Mouse (Mus musculus): ENCODE measurements around the gene Fmo1. TPM values are rescaled to one million over a fixed set of nuclear protein-coding genes. Genes with fewer than 3 reads are reported as not detected.
"Not testable (repeated sequence)": the region's sequence is repeated elsewhere in the genome, so short reads cannot be mapped to it uniquely, and the experiment has no call there.

Fmo1 gene
- total RNA-seq, 2 experiments from 2014 or later, result 11.4 to 16.4 TPM

DNA sequence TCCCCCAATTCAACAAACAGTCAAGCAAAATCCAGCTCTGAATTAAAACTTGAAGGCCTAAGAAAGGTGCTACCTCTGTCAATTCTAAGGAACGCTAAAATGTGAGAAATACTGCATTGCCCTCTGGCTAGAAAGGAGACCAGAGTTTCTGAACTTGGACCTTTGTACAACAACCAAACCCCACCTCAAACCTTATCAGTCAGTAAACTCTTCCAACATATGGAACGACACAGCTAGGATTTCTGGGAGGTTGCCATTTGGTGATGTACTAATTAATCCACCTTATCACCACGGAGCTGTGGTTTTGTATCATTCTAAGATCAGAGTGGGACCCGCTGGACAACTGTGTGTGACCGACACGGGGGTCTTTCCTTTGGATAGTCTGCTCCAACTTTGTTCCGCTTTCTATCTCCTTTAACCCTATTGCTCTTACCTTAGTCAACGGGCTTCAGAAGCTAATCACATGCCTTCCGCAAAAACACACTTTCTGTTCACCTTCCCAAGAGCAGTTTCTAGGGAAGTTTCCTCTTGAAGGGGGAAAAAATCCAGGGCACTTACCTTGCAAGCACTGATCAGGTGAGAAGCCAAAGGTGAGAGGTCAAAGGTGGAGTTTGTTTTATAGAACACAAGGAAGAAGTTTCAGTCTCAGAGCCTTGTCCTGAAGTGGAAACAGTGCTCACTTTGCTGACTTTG is 53.1 kb downstream of the Fmo1 start:
- DNase-seq (ENCODE audit: low spot score in 2 of 2), result no peak
- intact Hi-C loops (cut with DNase I), result loop anchor here (5.0 kb wide), 1 partner anchor 244 kb away; no protein-coding TSS in a partner anchor

DNA sequence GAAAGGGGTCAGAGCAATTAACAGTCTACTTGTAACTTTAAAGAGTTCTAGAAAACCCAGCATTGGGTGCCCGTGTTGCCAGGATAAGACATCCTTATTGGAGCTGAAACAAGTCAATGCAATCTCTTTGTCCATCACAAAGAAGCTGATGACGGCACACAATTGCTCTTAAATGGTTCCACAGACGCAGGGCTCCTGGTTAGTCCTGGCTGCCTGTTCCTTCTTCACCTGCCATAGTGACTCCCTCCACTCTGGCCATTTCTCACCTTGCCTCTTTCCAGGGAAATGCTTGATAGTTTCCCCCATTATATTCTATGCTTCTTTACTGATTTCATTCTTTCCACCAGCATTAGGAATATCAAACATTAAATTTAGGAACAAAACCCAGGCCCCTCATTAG is 57.9 kb downstream of the Fmo1 start:
- no peak for DNase-seq (ENCODE audit: low spot score in 2 of 2)
- intact Hi-C loops (cut with DNase I), result no loop called here

DNA sequence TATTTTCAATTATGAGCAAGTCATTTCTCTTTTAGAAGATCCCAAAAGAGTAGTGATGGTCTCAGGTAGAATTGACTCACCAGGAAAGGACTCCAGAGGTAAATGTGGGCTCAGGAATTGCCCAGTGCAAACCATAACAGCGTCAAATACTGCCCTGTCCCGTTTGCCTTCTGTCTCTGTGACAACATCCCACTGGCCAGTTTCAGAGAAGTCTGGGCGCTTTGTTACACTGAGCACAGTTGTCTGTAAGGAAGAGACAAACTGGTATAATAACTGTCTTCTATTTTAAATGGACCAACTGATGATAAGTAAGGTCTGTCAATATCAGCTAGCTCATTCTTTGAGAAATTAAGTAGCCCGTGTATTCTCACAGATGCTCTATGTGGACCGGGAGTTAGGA is 59.0 kb downstream of the Fmo1 start:
- intact Hi-C loops (cut with DNase I), result no loop called here
- DNase-seq (ENCODE audit: low spot score in 2 of 2), result no peak

DNA sequence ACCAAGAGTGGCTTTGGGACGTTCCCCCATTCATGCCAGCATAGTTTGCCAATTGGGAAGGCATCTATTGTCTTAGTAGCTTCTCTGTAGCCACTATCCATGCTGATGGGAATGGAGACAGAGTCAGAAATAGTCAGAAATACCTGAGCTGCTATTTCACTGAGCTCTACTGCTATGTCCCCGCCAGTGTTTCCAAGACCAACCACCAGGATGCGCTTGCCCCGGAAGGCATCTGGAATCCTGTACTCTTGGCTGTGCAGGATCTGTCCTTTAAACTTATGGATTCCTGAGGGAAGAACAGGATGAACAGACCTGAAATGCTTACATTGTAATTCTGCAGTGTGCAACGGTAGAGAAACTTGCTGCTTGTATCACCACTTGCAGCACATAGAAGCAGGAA is 61.4 kb downstream of the Fmo1 start:
- intact Hi-C loops (cut with DNase I), result no loop called here
- no peak for DNase-seq (ENCODE audit: low spot score in 2 of 2)

DNA sequence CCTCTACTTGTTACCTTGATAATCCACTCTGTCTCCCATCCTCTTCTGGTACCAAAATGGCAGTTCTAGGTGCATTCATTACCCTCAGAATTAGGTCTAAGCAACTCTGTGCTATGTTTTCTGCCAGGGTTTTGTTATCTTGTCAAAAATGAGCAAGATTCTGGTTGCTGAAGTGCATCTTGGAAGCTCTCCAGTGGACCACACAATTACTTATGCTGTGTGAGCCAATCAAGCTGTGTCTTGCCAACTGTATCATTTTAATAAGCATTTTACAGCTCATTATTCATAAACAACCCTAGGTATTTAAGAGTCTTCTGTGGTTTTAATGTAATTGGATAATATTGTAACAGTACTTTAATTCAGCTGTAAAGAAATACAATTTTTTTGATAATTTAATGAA is 70.0 kb downstream of the Fmo1 start:
- no peak for DNase-seq (ENCODE audit: low spot score in 2 of 2)
- intact Hi-C loops (cut with DNase I), result no loop called here

DNA sequence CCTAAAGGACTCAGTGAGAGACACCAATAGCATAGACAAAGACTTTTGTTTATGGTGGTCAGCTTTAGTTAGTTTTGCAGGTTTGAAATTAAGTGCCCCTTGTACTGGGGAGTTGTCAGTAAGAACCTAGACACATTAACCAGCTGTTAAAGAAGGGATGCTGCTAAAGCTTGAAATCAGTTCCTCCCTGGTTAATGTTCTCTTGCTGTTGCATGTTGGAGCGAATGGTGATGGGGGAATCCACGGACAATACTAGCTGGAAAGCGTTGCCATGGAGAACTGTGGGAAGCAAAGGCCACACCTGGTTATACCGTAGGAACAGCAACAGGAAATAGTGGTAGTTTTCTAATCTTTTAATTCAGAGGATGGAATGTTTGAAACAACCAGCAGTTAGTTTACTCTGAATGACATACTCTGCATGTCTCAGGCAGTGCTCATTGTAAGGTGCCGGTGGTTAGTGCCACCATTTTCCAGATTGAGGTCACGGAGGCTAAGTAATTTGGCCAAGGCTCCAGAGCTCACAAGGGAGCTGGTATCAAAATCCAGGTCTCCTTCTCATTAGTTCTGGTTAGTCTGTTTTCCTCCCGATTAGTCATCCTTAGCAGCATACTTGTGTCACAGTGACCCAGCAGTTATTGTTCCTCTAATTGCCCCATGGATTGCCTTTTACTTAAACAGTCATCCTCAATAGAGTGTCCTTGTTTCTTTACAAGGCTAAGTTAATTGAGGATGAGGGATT is 73.9 kb downstream of the Fmo1 start:
- intact Hi-C loops (cut with DNase I), result no loop called here
- no peak for DNase-seq (ENCODE audit: low spot score in 2 of 2)

DNA sequence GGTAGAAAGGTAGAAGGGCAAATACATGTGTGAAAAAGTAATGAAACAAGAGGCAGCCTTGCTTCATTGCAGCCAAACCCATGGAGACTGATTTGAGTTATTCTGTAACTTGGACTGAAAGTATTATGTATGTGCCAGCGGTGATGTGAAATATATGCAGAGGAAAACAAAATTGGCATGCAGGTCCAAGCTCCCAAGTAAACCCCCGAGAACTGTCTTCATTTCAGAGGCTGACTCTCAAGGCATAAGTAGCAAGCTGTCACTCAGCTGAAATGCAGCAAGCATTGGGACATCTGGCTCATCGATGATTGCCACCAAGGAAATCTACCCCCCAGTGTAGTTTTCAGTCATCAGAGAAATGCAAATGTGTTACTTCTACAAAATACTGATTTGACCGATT is 81.2 kb downstream of the Fmo1 start:
- intact Hi-C loops (cut with DNase I), result no loop called here
- no peak for DNase-seq (ENCODE audit: low spot score in 2 of 2)

DNA sequence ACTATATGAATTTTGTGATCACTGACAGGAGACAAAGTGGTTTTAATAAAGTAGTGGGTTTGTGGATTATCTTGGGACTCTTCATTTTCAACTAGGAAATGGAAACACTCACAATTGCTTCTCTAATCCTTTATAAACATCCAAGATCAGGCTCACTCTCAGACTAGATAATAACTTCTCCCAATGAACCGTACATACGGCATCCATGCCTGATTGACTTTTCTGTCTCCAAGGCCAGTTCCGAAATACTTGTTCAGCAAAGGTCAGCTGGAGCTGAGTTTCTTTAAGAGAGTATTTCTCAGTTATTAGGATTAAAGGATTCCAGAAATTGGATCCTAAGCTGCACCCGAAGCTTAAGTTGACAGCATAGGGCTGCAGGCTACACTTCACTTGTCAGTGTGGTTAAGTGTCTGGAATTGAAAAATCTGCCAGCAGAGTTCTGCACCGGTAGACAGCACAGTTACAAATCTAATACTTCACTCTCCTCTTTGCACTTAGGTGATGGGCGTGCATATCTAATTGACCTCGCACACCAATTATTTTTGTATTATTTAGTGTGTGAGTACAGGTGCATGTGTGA is 82.7 kb downstream of the Fmo1 start:
- intact Hi-C loops (cut with DNase I), result no loop called here
- no peak for DNase-seq (ENCODE audit: low spot score in 2 of 2)

DNA sequence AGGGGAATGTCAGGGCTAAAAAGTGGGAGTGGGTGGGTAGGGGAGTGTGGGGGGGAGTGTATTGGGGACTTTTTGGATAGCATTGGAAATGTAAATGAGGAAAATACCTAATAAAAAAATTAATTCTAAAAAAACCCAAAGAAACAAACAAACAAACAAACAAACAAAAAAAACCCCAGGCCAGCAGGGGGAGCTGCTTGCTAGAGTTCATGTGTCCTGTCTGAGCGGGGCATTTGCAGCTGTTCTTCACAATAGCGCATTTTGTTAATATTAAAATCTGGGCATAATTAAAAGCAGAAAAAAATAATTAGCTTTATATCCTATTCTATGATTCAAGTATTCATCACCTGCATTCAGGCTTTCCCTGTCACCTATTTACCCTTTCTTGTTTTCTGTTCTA is 85.4 kb downstream of the Fmo1 start:
- DNase-seq (ENCODE audit: low spot score in 2 of 2); intact Hi-C loops (cut with DNase I): not testable (repeated sequence)

Other genes with a start within 250 kb of the Fmo1 start
- 1 to 10 TPM; 5.4 to 7.3 TPM for gene Myoc, start 227.5 kb downstream of the Fmo1 start, total RNA-seq (2021)
- gene Myocos, start 208.4 kb downstream of the Fmo1 start, total RNA-seq (2021), result not detected
- 100 to 1,000 TPM; 190 to 226 TPM for gene Prrc2c, start 126.1 kb downstream of the Fmo1 start, total RNA-seq (2021)
- gene Fmo4, start 52.6 kb downstream of the Fmo1 start, total RNA-seq (2021), result not detected
- gene Fmo2, start 32.1 kb upstream of the Fmo1 start, total RNA-seq (2021), result 1 to 10 TPM; 2.0 to 4.1 TPM
- gene Fmo6, start 70.9 kb upstream of the Fmo1 start, total RNA-seq (2021), result not detected
- gene Fmo3, start 117.9 kb upstream of the Fmo1 start, total RNA-seq (2021), result not detected
- gene Mroh9, start 219.1 kb upstream of the Fmo1 start, total RNA-seq (2021), result not detected

All from left cerebral cortex, postnatal 25 days (tissue).